Mouse (Mus musculus): ENCODE measurements around the gene Mcm2.

- TF ChIP-seq POLR2A (IDR thresholded peaks at IDR 0.05; ENCODE audit: borderline replicate concordance, extremely low read depth, insufficient read depth, insufficient read length, poor library complexity, severe bottlenecking) (no peak), CTCF (IDR thresholded peaks at IDR 0.05; ENCODE audit: borderline replicate concordance, extremely low read depth, insufficient read depth, insufficient read length) (no peak)
These were observed 12.1 kb downstream of the Mcm2 start for GRCm38 (mm10) chr6:88886417-88886967.

Data from brain, embryonic 14.5 days (tissue).